Mouse (Mus musculus) forebrain, postnatal 0 days (tissue): ENCODE data around the gene Cfap73. TPM values are rescaled to one million over a fixed set of nuclear protein-coding genes. Genes with fewer than 3 reads are reported as not detected.

Experiments
- ATAC-seq: fragments of 200-750 bp; cut with Nextera tagmentation; 2 replicates; pipeline ENCODE4 v1.8.0; 2017; ENCODE audit warnings: mild to moderate bottlenecking, moderate library complexity
- DNase-seq: peaks from one replicate; pipeline ENCODE4 v3.0.0-alpha.2; 2015
- H3K27ac ChIP-seq: fragments of 300-500 bp; sonication (generic); 2 replicates; pipeline ENCODE4 v1.5.1; 2014; ENCODE audit warnings: low read depth, mild to moderate bottlenecking, antibody characterized with exemption, low read length, moderate library complexity, mixed read lengths
- H3K27me3 ChIP-seq: fragments of 300-500 bp; sonication (generic); 2 replicates; pipeline ENCODE4 v1.6.1; 2014; ENCODE audit warnings: mild to moderate bottlenecking, low read length, mixed read lengths; ENCODE audit not compliant: insufficient read depth
- H3K36me3 ChIP-seq: fragments of 300-500 bp; sonication (generic); 2 replicates; pipeline ENCODE4 v1.6.1; 2014; ENCODE audit warnings: mild to moderate bottlenecking, moderate library complexity; ENCODE audit not compliant: insufficient read depth
- H3K4me1 ChIP-seq: fragments of 300-500 bp; sonication (generic); 2 replicates; pipeline ENCODE4 v1.6.1; 2014; ENCODE audit warnings: antibody characterized with exemption; ENCODE audit not compliant: insufficient read depth
- H3K4me2 ChIP-seq: fragments of 300-500 bp; sonication (generic); 2 replicates; pipeline ENCODE4 v1.6.1; 2014; ENCODE audit warnings: low read depth, mild to moderate bottlenecking, moderate library complexity
- H3K4me3 ChIP-seq: fragments of 300-500 bp; sonication (generic); 2 replicates; pipeline ENCODE4 v1.5.1; 2014; ENCODE audit warnings: low read depth, low read length, mixed read lengths
- H3K9ac ChIP-seq: fragments of 300-500 bp; sonication (generic); 2 replicates; pipeline ENCODE4 v1.6.1; 2014; ENCODE audit warnings: mild to moderate bottlenecking
- H3K9me3 ChIP-seq: fragments of 300-500 bp; sonication (generic); 2 replicates; pipeline ENCODE4 v1.6.1; 2016; ENCODE audit warnings: low read length
- CTCF ChIP-seq: sonication (generic); IDR thresholded peaks from 2 replicates; pipeline ENCODE4 v1.5.1; 2016; ENCODE audit warnings: antibody characterized with exemption, control low read depth, low read depth
- WGBS: fragments of 180-500 bp; shearing (Covaris S2); extraction: QIAGEN DNeasy Blood & Tissue Kit; methylation state at CpG from one replicate; pipeline ENCODE4 v1.1.7; 2014; 5-methylcytosine and 5-hydroxymethylcytosine counted together
- polyA plus RNA-seq: library from polyadenylated mRNA; unstranded; fragments of >200 nt; fragmentation: Nextera tagmentation; extraction: Ambion mirVana; gene quantifications from 2 replicates; pipeline ENCODE4 v1.2.1, GENCODE M21; 2015
- total RNA-seq: library from RNA; depleted of rRNA; stranded (reverse); fragments of >200 nt; gene quantifications from 2 replicates; pipeline ENCODE4 v1.2.3, GENCODE M21; 2014; rRNA removed

The Cfap73 gene
- total and polyA plus RNA-seq, 2 experiments from 2014 or later: 1.2 to 1.9 TPM

DNA sequence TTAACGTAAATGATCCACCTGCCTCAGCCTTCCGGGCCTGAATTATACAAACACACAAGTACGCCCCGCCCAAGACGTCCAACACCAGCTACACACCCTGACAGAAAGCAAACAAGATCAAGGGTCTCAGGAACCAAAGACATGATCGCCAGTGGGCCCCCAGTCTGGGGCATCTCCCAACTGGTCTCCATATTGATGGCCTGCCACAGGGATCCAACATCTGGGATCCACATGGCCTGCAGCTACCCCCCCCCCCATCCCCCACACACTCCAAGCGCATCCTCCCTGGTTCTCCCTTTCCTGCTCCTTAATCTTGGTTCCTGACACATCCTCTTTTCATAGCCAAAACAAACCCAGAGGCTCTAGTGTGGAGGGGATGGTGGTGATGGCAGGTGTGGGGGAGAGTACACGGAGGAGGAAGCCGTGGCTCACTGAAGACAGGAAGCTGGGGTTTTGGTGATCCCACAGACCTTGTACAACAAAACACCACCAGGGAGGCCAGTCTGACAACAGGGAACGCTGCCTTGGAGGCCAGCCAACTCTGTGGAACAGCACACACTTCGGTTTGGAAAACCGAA lies 55.4 kb downstream of the Cfap73 start:
- Histone ChIP-seq H3K27ac (no peak overlapping the region), H3K4me2 (no peak overlapping the region), H3K36me3 (peaks cover 16% of the 10 kb centered on the region; the same call in 1 of the 2 replicates), H3K4me3 (no peak overlapping the region), H3K9ac (no peak overlapping the region), H3K27me3 (no peaks in the 10 kb centered on the region), H3K4me1 (no peaks in the 10 kb centered on the region), H3K9me3 (no peaks in the 10 kb centered on the region)
- DNase-seq: no peak
- ATAC-seq: no peak
- WGBS: 53% methylated on average over 12 of the region's 12 CpGs
- no peak for TF ChIP-seq CTCF

Other genes starting within 250 kb of the Cfap73 start
- gene Lhx5, start 202.5 kb downstream of the Cfap73 start, total RNA-seq: 4.6 and 5.4 TPM in 2 replicates
- gene Lhx5, start 202.5 kb downstream of the Cfap73 start, polyA plus RNA-seq: 1.4 and 3.7 TPM in 2 replicates
- gene Sdsl, start 161.4 kb downstream of the Cfap73 start, total RNA-seq: 1.3 and 3.0 TPM in 2 replicates
- 2.3 and 3.1 TPM in 2 replicates for gene Sdsl, start 161.4 kb downstream of the Cfap73 start, polyA plus RNA-seq
- gene Sds, start 157.7 kb downstream of the Cfap73 start, total RNA-seq: not detected in 2 replicates
- not detected in 2 replicates for gene Sds, start 157.7 kb downstream of the Cfap73 start, polyA plus RNA-seq
- 19.5 and 23.7 TPM in 2 replicates for gene Plbd2, start 130.6 kb downstream of the Cfap73 start, total RNA-seq
- 33.5 and 39.4 TPM in 2 replicates for gene Plbd2, start 130.6 kb downstream of the Cfap73 start, polyA plus RNA-seq
- 2.5 and 4.9 TPM in 2 replicates for gene Slc8b1, start 123.1 kb downstream of the Cfap73 start, total RNA-seq
- 1.6 and 2.0 TPM in 2 replicates for gene Slc8b1, start 123.1 kb downstream of the Cfap73 start, polyA plus RNA-seq
- gene Tpcn1, start 45.6 kb downstream of the Cfap73 start, total RNA-seq: 10.0 and 14.3 TPM in 2 replicates
- 7.9 and 11.1 TPM in 2 replicates for gene Tpcn1, start 45.6 kb downstream of the Cfap73 start, polyA plus RNA-seq
- gene Iqcd, start 45.2 kb downstream of the Cfap73 start, total RNA-seq: 1.4 and 2.0 TPM in 2 replicates
- 1.4 and 1.8 TPM in 2 replicates for gene Iqcd, start 45.2 kb downstream of the Cfap73 start, polyA plus RNA-seq
- 24.1 and 36.5 TPM in 2 replicates for gene Rita1, start 21.6 kb downstream of the Cfap73 start, total RNA-seq
- gene Rita1, start 21.6 kb downstream of the Cfap73 start, polyA plus RNA-seq: 28.6 and 31.8 TPM in 2 replicates
- 43.9 and 46.0 TPM in 2 replicates for gene Ddx54, start 21.5 kb downstream of the Cfap73 start, total RNA-seq
- gene Ddx54, start 21.5 kb downstream of the Cfap73 start, polyA plus RNA-seq: 35.5 and 40.0 TPM in 2 replicates
- 25.9 and 36.8 TPM in 2 replicates for gene Rasal1, start 14.6 kb upstream of the Cfap73 start, total RNA-seq
- 14.0 and 20.0 TPM in 2 replicates for gene Rasal1, start 14.6 kb upstream of the Cfap73 start, polyA plus RNA-seq
- 154 and 193 TPM in 2 replicates for gene Dtx1, start 77.7 kb upstream of the Cfap73 start, total RNA-seq
- gene Dtx1, start 77.7 kb upstream of the Cfap73 start, polyA plus RNA-seq: 59.4 and 65.2 TPM in 2 replicates
- gene Oas2, start 115.6 kb upstream of the Cfap73 start, total RNA-seq: 0.38 and 0.71 TPM in 2 replicates
- 0.19 and 0.30 TPM in 2 replicates for gene Oas2, start 115.6 kb upstream of the Cfap73 start, polyA plus RNA-seq
- gene Oas3, start 143.4 kb upstream of the Cfap73 start, total RNA-seq: 0.38 and 0.52 TPM in 2 replicates
- gene Oas3, start 143.4 kb upstream of the Cfap73 start, polyA plus RNA-seq: 0.29 and 0.69 TPM in 2 replicates
- not detected in 2 replicates for gene Oas1e, start 161.3 kb upstream of the Cfap73 start, total RNA-seq
- gene Oas1e, start 161.3 kb upstream of the Cfap73 start, polyA plus RNA-seq: 0.13 and 0.21 TPM in 2 replicates
- gene Oas1c, start 178.3 kb upstream of the Cfap73 start, total RNA-seq: 0.69 and 1.8 TPM in 2 replicates
- gene Oas1c, start 178.3 kb upstream of the Cfap73 start, polyA plus RNA-seq: 0.63 and 0.80 TPM in 2 replicates
- gene Oas1f, start 213.1 kb upstream of the Cfap73 start, total RNA-seq: not detected in 2 replicates
- not detected in 2 replicates for gene Oas1f, start 213.1 kb upstream of the Cfap73 start, polyA plus RNA-seq
- gene Oas1h, start 227.2 kb upstream of the Cfap73 start, total RNA-seq: not detected in 2 replicates
- not detected in 2 replicates for gene Oas1h, start 227.2 kb upstream of the Cfap73 start, polyA plus RNA-seq